Mouse (Mus musculus) CH12.LX (cell line): ENCODE data around the gene Lhb.

Experiments
- CTCF ChIP-seq, 2 experiments: IDR thresholded peaks in 1 of 2; conservative IDR thresholded peaks in 1 of 2; 2 replicates each; pipeline ENCODE4 v1.5.1; 2011 to 2012; ENCODE audit warnings: low read depth in 2 of 2, low read length in 2 of 2, improper control_type of control experiment in 1 of 2, inconsistent platforms in 1 of 2, mild to moderate bottlenecking in 1 of 2, moderate library complexity in 1 of 2
- EP300 ChIP-seq: IDR thresholded peaks from 2 replicates; pipeline ENCODE4 v1.6.1; 2011; ENCODE audit warnings: low read length, improper control_type of control experiment
- JUND ChIP-seq: conservative IDR thresholded peaks from 2 replicates; pipeline ENCODE4 v1.6.1; 2011; ENCODE audit warnings: low read depth, low read length, improper control_type of control experiment
- MAX ChIP-seq: IDR thresholded peaks from 2 replicates; pipeline ENCODE4 v1.6.1; 2011; ENCODE audit warnings: low read length, improper control_type of control experiment
- MAZ ChIP-seq: IDR thresholded peaks from 2 replicates; pipeline ENCODE4 v1.6.1; 2012; ENCODE audit warnings: low read depth, mild to moderate bottlenecking, inconsistent platforms, low read length, improper control_type of control experiment, moderate library complexity
- MXI1 ChIP-seq: IDR thresholded peaks from 2 replicates; pipeline ENCODE4 v1.6.1; 2011; ENCODE audit warnings: mild to moderate bottlenecking, low read depth, low read length, improper control_type of control experiment
- POLR2A ChIP-seq: IDR thresholded peaks from 2 replicates; pipeline ENCODE4 v1.6.1; 2011; ENCODE audit warnings: low read depth, mild to moderate bottlenecking, improper control_type of control experiment, low read length
- USF1 ChIP-seq: IDR thresholded peaks from 2 replicates; pipeline ENCODE4 v1.6.1; 2014; ENCODE audit warnings: low read depth, mild to moderate bottlenecking, inconsistent platforms, low read length, improper control_type of control experiment

DNA sequence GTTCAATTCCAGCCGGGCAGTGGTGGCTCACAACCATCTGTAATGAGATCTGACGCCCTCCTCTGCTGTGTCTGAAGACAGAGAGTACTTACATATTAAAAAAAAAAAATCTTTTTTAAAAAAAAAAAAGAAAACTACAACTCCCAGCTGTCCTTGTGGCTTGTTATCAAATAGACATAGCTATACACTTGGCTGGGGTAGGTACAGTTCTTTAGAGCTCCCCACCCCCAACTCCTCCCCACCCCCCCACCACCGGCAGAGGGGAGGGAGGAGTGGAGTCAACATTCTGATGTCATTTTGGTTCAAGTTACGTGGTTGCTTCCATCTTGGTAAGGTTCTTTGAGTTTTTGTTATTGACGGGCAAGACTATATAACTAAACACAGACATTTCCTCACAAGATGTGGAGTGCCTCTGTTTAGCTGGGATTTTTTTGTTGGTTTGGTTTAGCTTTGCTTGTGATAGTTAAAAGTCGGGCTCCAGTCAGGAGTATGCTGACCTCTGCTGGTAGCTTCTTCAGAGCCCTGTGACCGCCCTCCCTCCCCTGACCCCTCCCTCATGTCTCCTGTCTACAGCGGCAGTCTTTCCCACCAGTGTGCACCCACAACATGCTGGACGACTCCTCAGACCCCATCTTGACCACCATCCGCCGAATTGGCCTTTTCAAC, 26.8 kb downstream of the Lhb start:
- TF ChIP-seq CTCF (conservative IDR thresholded peaks at IDR 0.05 in 1 of 2, IDR thresholded peaks at IDR 0.05 in 1 of 2; ENCODE audit: low read depth in 2 of 2, low read length in 2 of 2) = peak; percentile 12 to 56; a peak in 2 of 4 replicates
- no peak for TF ChIP-seq MAZ
- no peak for TF ChIP-seq POLR2A
- TF ChIP-seq JUND = no peak
- no peak for TF ChIP-seq MXI1
- no peak for TF ChIP-seq USF1
- TF ChIP-seq MAX = no peak
- TF ChIP-seq EP300 = no peak
